Mouse (Mus musculus): ENCODE measurements around the gene Obox5. TPM values are rescaled to one million over a fixed set of nuclear protein-coding genes. Genes with fewer than 3 reads are reported as not detected.
"Not testable (repeated sequence)": the region's sequence is repeated elsewhere in the genome, so short reads cannot be mapped to it uniquely, and the experiment has no call there.

Obox5 gene
- not detected in 2 replicates for polyA plus RNA-seq (2015; fragmentation: Nextera tagmentation; extraction: Ambion mirVana)

DNA sequence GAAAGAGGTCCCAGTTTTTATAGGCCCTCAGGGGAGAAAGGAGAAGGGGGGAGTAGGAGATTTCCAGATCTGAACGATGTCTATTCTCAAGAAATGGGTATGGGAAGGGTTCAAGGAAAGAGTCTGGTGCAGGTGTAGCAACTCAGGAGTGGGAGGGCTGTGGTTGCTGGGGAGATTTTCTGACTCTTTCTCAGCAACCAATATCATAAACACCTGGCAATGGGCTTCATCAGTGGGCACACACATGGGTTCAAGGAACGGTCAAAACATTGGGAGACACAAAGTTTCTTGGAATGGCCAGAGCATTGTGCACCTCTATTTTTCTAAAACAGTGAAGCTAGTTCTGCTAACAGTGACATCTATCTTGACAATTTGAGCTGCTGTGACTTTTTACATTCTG, at the start of gene Obox5:
TSS of gene Obox5 (plus strand) at position 301 of the 400 bp plus-strand sequence.
- H3K27ac ChIP-seq; H3K4me3 ChIP-seq (replicated peaks); H3K36me3 ChIP-seq; H3K4me2 ChIP-seq; ATAC-seq (replicated peaks; ENCODE audit: low FRiP score); H3K4me1 ChIP-seq; H3K9me3 ChIP-seq (replicated peaks); H3K27me3 ChIP-seq; H3K9ac ChIP-seq: not testable (repeated sequence)
- 76% methylated on average over 2 of the region's 2 CpGs for WGBS

DNA sequence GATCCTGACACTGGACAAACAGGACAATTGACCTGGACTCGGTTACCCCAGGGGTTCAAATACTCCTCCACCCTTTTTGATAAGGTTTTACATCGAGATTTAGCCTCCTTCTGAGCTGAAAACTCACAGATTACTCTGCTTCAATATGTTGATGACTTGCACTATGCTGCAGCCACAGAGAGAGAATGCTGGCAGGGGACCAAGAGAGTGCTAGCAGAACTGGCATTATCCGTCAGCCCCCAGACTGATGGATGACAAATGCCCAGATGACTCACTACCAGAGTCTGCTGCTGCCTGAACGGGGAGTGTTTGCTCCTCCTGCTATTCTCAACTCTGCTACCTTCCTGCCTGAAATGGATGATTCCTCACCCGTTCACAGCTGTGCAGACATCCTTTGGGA, 635 bp upstream of the Obox5 start:
- ATAC-seq (replicated peaks; ENCODE audit: low FRiP score); H3K27me3 ChIP-seq; H3K27ac ChIP-seq; H3K4me1 ChIP-seq; H3K9ac ChIP-seq; H3K4me3 ChIP-seq (replicated peaks); H3K4me2 ChIP-seq; H3K9me3 ChIP-seq (replicated peaks); H3K36me3 ChIP-seq: not testable (repeated sequence)
- WGBS: 75% methylated on average over 5 of the region's 5 CpGs

Other genes starting within 250 kb of the Obox5 start
- gene Obox3, start 110.2 kb upstream of the Obox5 start, polyA plus RNA-seq (2015; fragmentation: Nextera tagmentation; extraction: Ambion mirVana): not detected in 2 replicates
- gene Obox6, start 89.5 kb downstream of the Obox5 start, polyA plus RNA-seq (2015; fragmentation: Nextera tagmentation; extraction: Ambion mirVana): not detected in 2 replicates
- gene Crx, start 129.8 kb downstream of the Obox5 start, polyA plus RNA-seq (2015; fragmentation: Nextera tagmentation; extraction: Ambion mirVana): not detected in 2 replicates
- gene Crxos, start 132.5 kb downstream of the Obox5 start, polyA plus RNA-seq (2015; fragmentation: Nextera tagmentation; extraction: Ambion mirVana): not detected in 2 replicates
- 745 and 748 TPM in 2 replicates for gene Selenow, start 172.3 kb downstream of the Obox5 start, polyA plus RNA-seq (2015; fragmentation: Nextera tagmentation; extraction: Ambion mirVana)
- gene Nop53, start 195.9 kb downstream of the Obox5 start, polyA plus RNA-seq (2015; fragmentation: Nextera tagmentation; extraction: Ambion mirVana): 194 and 195 TPM in 2 replicates
- gene Ehd2, start 217.4 kb downstream of the Obox5 start, polyA plus RNA-seq (2015; fragmentation: Nextera tagmentation; extraction: Ambion mirVana): 39.4 and 39.5 TPM in 2 replicates